Mouse (Mus musculus): ENCODE results near the gene Hypk.
"Not testable (repeated sequence)": the region's sequence is repeated elsewhere in the genome, so short reads cannot be mapped to it uniquely, and the experiment has no call there.

- not testable (repeated sequence) for TF ChIP-seq CTCF, EP300 (IDR thresholded peaks at IDR 0.05; ENCODE audit: low read depth)
Measured at GRCm38 (mm10) chr2:121473301-121474179, 20.4 kb downstream of the Hypk start, which contains the start of gene Mfap1b.

All from liver, embryonic 14.5 days (tissue).